Mouse (Mus musculus): ENCODE data around the gene Crybg3.

Gene Crybg3

DNA sequence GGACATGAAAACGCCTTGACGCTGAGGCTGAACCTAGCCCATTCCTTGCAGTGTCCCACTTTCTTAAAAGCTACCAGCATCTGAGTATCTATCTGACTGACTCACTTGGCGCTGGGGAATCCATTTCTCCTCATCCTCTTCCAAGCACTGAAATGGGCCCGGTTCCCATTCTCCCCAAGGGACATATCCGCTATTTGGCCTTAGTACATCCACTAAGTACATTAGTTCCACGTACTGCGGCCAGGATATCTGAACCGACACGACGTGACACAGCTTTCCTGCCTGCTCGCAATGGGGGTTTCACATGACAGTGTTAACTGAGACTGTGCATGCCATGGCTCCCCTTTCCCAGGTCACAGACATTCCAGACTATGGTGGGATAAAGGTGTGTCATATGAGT lies 66.4 kb downstream of the Crybg3 start:
- DNase-seq (ENCODE audit: low spot score in 2 of 2), result no peak

DNA sequence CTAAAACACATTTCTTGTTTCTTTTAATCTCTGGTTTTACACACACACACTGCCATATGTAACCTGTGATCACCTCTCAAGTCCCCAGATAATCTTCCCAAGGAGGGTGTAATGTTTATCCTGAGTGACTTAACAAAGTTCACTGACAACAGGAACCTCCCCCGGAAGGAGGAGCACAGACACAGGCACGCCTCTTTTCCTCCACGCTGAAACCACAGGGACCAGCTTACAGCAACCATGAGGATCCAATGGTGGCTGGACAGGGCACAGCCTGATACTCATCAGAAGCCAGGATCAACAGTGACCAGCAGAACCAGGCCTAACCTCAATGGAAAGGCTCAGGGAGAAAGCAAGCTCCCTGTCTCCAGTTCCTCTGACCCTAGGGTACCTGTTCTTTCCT lies 68.2 kb downstream of the Crybg3 start:
- DNase-seq (ENCODE audit: low spot score in 2 of 2), result no peak

GRCm38 (mm10) chr16:59531243-59531642 lies 69.5 kb downstream of the Crybg3 start:
- no peak for DNase-seq (ENCODE audit: low spot score in 2 of 2)

DNA sequence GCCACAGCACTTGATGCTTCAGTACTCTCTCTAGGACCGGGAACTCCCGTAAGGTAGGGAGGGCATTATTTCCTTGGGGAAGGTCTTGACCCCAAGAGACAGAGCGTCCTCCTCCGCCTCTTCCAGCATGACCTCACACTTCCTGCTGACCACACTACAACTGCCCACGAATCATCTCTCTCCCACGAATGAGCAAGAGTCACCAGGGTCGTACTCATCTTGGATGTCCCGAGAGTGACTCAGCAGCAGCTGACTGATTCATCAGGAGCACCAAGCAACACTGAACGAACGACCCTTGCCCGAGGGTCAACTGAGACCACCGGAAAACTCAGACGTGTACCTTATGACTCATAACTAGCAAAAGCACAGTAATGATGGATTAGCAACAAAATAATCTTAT lies 71.2 kb downstream of the Crybg3 start:
- no peak for DNase-seq (ENCODE audit: low spot score in 2 of 2)

DNA sequence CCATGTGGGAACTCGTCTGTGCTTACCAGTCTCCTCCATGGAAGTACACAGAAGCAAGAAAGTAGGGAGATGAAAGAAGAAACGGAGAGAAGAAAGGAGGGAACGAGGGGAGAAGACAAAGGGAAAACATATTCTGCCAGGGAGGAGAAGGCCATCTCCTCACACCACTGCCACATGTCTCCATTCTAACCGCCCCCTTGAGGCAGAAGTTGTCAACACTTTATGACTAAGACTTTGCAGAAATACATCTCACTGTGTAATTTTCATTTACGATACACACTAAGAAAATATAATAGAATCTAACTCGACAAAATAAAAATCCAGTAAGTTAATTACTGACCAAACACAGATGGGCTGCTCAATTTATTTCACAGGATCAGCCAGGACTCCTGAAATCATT lies 73.8 kb downstream of the Crybg3 start:
- DNase-seq (ENCODE audit: low spot score in 2 of 2), result no peak

GRCm38 (mm10) chr16:59521752-59522423 lies 78.9 kb downstream of the Crybg3 start:
- DNase-seq (ENCODE audit: low spot score in 2 of 2), result no peak

DNA sequence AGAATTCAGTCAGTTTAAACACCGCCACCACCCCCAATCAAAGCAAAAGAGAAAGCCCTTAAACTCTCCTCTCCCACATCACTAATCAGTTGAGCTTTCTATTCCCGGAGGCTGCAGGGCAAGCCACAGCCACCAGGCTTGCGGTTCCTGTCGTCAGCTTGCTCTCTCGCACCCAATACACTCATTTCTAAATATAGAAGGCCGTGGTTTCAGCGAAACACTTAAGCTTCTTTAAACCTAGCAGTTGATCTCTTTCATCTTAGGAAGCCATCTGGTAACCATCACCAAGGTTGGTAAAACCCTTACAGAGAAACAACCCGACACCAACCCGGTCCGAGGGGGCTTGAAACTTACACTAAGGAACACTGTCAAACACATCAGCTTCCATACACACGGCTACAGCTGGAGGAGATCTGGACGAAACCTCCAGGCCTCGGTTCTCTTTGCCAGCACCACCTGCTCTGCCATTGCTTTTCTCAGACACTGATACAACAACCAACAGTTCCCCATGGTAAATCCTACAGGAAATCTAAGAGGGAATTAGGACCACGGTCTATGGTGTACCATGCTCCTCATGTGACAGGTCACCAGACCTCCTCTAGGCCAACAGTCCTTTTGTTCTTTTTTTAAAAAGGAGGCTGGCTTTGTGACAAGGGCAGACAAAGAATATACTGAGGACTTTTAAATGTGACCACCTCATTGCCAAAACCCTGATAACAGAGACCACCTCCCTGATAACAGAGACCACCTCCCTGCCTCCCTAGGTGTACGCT lies 83.1 kb downstream of the Crybg3 start:
- no peak for DNase-seq (ENCODE audit: low spot score in 2 of 2)

- DNase-seq (ENCODE audit: low spot score in 2 of 2), result no peak
Measured at GRCm38 (mm10) chr16:59516965-59517364, 83.8 kb downstream of the Crybg3 start.

DNA sequence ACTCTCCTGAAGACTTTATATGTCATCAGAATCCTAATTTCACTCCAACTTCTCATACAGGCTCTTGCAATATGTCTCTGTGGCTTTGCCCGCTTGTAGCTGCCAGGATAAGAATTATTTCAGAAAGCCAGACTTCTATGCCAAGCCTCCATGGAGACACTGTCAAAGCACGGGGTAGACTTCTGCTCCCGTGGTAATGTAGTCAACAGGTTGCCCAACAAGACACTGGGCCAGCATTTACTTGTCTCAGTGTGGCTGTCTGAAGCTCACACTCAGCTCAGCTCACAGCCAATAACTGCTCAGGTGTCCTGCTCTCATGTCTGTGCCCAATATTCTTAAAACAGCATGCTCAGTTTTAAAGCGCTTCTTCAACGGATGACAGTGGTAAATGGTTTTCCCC lies 85.6 kb downstream of the Crybg3 start:
- no peak for DNase-seq (ENCODE audit: low spot score in 2 of 2)

GRCm38 (mm10) chr16:59509830-59510229 lies 90.9 kb downstream of the Crybg3 start:
- DNase-seq (ENCODE audit: low spot score in 2 of 2), result no peak

GRCm38 (mm10) chr16:59499180-59499579 lies 101.6 kb downstream of the Crybg3 start:
- DNase-seq (ENCODE audit: low spot score in 2 of 2), result no peak

DNA sequence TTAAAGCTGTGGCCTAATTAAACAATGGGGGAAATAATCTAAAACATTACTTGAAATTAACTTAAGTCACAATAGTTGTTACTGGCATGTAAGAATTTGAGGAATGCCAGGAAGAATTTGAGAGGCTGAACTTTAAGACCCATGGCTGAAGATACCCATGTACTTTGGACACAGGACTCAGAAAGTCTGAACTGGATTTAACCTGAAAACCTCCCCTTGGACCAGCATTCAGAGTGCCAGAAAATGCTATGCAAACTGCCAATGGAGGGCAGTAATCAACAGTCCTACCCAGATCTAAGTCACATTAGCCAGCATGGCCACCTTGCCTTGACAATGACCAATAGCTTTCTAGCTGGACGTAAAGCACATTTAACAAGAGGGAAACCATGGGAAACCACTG lies 102.8 kb downstream of the Crybg3 start:
- no peak for DNase-seq (ENCODE audit: low spot score in 2 of 2)

DNA sequence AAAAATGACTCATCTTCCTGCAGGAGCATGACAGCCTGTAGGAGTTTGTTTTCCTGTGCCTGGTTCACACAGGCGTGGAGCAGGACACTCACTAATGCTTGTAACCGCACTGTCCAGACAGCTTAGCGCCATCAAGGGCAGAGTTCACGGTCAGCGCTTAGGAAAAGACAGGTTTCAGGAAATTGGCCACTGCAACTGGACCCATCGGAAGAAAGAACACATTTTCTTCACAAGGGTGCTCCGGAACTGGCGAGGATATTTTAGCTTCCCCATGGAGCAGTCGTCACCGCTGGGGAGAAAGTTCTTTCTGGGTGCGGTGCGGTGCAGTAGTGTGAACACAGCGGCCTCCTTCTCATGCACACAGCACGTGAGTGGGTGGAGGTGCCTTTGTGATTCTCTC lies 107.6 kb downstream of the Crybg3 start:
- DNase-seq (ENCODE audit: low spot score in 2 of 2), result no peak

DNA sequence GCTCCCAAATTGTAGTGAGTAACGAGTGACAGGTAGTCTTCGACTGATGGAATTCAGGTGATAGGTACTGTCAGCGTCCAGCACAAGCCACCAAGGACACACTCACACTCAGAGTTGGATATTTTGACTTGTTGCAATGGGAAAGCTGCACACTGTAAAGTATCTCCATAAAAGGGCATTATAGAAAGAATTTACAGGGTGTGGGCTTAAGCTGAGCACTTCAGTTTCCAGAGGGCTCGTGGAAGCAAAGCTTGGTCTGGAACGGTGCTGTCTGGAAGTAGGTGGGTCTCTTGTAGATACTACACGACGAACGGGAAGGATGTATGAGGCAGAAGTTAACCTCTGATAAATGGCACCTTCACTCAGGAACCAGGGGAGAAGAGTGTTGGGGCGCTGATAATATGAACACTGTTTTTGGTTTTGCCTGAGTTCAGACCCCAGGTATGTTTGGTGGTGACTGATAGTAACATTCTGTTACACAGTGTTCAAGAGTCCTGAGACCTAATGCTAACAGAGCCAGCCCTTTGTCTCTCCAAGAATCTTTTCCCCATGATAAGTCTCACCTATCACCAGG lies 112.7 kb downstream of the Crybg3 start:
- DNase-seq (ENCODE audit: low spot score in 2 of 2), result no peak

GRCm38 (mm10) chr16:59487239-59487638 lies 113.5 kb downstream of the Crybg3 start:
- no peak for DNase-seq (ENCODE audit: low spot score in 2 of 2)

- no peak for DNase-seq (ENCODE audit: low spot score in 2 of 2)
Measured at GRCm38 (mm10) chr16:59477955-59478354, 122.8 kb downstream of the Crybg3 start.

DNA sequence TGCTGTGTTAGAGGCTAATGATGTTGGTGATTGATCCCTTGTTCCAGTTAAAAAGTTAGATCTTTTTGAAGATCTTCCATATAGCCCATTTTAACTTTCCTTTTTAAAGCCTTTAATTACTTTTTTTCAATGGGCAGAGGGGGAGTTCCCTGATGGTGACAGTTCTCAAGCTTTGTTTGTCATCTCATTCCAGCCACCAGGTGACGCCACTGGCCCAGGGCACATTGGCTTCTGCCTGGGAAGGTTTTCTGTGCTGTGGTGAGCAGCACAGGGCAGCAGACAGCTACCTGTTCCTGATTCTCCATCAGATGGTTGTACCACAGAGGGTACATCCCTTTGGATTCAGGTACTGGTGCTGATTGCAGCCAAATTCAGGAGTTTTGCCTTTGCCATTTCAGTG lies 126.0 kb downstream of the Crybg3 start:
- peak; percentile 31 to 63 for DNase-seq (ENCODE audit: low spot score in 2 of 2)

- no peak for DNase-seq (ENCODE audit: low spot score in 2 of 2)
Measured at GRCm38 (mm10) chr16:59472546-59472945, 128.2 kb downstream of the Crybg3 start.

- DNase-seq (ENCODE audit: low spot score in 2 of 2), result peak; percentile 42 to 78
Measured at GRCm38 (mm10) chr16:59471637-59472278, 129.0 kb downstream of the Crybg3 start, which contains the start of gene Riox2. Riox2 (plus strand) TSS chr16:59471775.

- no peak for DNase-seq (ENCODE audit: low spot score in 2 of 2)
Measured at GRCm38 (mm10) chr16:59469846-59470245, 130.9 kb downstream of the Crybg3 start.

- DNase-seq (ENCODE audit: low spot score in 2 of 2), result no peak
Measured at GRCm38 (mm10) chr16:59463973-59464372, 136.8 kb downstream of the Crybg3 start.

- DNase-seq (ENCODE audit: low spot score in 2 of 2), result no peak
Measured at GRCm38 (mm10) chr16:59463567-59463966, 137.2 kb downstream of the Crybg3 start.

Measured in cerebellum, postnatal 4 days (tissue).